Mouse (Mus musculus) left cerebral cortex, adult 6 months (tissue): ENCODE data around the gene Sall2. TPM values are rescaled to one million over a fixed set of nuclear protein-coding genes. Genes with fewer than 3 reads are reported as not detected.

Source experiments
- long read RNA-seq, 2 experiments: library from polyadenylated mRNA; unstranded; transcript quantifications; one replicate each; pipeline ENCODE4 v2.0.0; 2019 to 2020
- polyA plus RNA-seq: library from polyadenylated mRNA; unstranded; fragments of <200 nt; fragmentation: Nextera tagmentation; gene quantifications from 2 replicates; pipeline ENCODE4 v1.2.3, GENCODE M21; 2021

Gene Sall2
- polyA plus RNA-seq: 4.7 and 7.5 TPM in 2 replicates
- long read RNA-seq, experiment 1, full-length matches to known transcripts: 2 of 33 reads
- long read RNA-seq, experiment 1, partial matches to known transcripts: 0 of 33 reads
- long read RNA-seq, experiment 1, other reads (novel, unspliced or antisense): 31 of 33 reads
- long read RNA-seq, experiment 2, partial matches to known transcripts: 0 of 19 reads
- long read RNA-seq, experiment 2, other reads (novel, unspliced or antisense): 19 of 19 reads

DNA sequence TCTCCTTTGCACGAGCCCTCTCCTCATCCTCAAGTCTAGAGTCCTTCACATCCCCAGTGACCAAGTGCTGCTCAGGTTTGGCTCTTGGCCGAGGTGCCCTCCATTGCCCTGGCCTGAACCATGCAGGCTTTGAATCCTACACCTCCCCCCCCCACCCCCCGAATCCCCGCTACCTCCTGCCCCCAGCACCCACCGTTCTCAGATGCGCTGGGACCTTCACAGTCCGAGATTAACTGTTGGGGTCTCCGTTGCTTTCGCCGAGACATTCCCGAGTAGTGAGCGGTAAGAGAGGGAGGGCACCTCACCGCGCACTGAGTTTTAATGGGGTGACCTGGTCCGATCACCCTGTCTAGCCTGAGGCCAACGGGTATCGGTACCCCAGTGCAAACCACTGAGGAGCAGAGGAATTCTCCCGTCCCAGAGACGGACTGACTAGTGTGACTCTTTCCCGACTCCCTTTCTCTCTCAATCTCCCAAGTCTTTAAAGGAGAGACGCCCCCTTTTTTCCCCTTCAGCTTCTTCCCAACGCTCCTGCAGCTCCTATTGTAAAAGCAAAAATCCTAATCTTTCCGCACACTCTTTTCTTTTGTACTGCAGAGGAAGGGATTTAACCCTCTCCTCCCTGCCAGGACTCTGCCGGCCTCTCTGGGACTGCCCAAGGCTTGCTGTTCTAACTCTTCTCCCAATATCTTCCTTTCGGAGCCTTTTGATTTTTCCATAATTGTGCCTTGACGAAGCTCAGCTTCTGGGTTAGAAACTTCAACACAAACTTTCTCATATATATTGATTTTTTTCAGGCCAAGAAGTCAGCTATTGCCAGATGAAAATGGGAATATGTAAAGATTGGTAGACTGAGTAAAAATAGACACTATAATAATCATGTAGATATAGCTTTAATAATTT is at the start of gene Sall2:
TSS of gene Sall2 (minus strand) at position 853 of the 903 bp plus-strand sequence.

DNA sequence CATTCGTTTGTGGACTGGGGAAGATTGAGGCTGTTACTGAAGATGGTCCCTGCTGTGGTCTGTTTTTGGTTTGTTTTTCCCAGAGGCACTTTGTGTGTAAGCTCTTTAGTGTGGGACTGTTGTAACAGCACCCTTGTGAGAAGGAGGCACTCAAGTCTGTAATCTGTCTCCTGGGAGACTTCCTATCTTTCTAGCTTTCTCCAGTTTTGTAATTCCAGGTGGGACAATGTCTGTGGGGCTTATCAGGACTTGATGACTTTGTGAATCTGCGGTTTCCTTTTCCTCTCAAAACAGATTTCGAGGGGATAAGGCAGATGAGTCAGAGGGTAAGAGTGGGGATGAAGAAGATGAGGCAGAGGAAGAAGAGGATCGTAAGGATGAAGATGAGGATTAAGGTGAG is 27.7 kb upstream of the Sall2 start, which contains the start of gene Olfr1513:
TSS of gene Olfr1513 (minus strand) at position 101 of the 400 bp plus-strand sequence.

DNA sequence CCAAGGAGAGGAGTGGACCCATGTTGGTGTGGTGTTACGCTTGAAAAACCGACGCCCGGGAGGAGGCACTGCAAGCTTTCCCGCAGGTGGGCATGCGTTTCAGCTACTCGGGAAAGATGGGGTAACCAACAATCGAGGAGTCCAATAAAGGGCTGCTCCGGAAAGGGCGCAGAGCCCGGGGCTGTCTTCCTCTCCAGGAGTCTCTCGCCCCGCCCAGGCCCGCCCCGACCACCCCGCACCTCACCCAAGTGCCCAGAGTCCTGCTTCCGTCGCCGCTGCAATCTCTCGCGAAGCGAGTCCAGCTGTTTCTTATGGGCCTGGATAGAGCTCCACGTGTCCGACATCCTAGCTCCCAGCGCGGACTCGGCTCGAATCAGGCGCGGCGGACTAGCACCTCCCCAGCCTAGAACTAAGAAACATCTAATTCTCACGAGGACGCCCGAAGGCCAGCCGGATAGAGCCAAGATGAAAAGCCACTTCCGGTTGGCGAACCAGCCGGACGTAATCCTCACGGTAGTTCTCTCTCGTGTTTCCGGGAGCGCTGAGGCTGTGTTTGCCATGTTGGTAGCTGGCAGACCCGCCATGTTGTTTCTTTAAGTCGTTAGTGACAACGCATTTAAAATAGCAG is 23.8 kb downstream of the Sall2 start, which contains the start of gene Mettl3:
TSS of gene Mettl3 (minus strand) at position 485 of the 628 bp plus-strand sequence.

DNA sequence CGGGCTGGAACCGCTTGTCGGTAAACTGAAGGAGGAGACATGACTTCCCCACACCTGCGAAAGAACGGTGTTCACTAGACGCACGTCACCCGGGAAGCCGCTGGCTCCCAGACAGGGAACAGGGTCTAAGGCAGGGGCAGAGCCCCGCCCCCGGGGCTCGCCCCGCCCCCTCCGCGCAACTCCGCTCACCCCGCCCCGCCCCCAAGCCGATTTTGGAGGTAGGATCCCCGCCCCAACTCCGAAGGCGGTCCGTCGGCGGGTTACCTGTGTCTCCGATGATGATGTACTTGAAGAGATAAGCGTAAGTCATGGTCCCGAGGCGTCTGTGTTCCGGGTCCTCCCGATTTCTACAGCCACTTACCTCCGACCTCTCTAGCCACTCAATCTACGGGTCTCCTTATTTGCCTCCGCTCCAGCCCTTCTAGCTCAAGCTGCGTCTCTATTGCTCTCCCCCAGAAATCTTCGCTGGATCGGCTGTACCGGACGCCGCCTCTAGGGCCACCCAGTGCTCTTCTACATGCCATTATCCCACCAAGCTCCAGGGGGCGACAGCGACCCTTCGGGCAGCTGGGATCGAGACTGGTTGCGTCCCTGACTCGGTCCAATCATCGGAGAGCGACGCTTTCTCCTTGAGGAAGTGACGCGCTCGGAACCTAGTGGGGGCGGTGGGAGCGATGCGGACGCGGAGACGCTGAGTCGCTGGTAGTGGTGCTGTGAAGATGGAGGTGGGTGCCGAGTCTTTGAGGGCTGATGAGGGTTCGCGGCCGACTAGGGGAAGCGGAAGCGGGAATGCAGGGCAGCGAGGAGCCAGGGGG is 49.4 kb downstream of the Sall2 start, which contains the start of the genes Tox4 and Rab2b:
TSS of gene Tox4 (plus strand) at position 215 of the 815 bp plus-strand sequence.
TSS of gene Rab2b (minus strand) at position 614 of the 815 bp plus-strand sequence.

Other genes with a start within 250 kb of the Sall2 start
- gene Hnrnpc, start 224.7 kb downstream of the Sall2 start, polyA plus RNA-seq: 110 and 146 TPM in 2 replicates
- 71.6 and 108 TPM in 2 replicates for gene Rpgrip1, start 218.1 kb downstream of the Sall2 start, polyA plus RNA-seq
- gene Supt16, start 131.3 kb downstream of the Sall2 start, polyA plus RNA-seq: 14.4 and 21.5 TPM in 2 replicates
- 2.4 and 8.0 TPM in 2 replicates for gene Chd8, start 71.0 kb downstream of the Sall2 start, polyA plus RNA-seq
- gene Tox4, start 49.6 kb downstream of the Sall2 start, polyA plus RNA-seq: 31.1 and 41.2 TPM in 2 replicates
- 23.7 and 28.5 TPM in 2 replicates for gene Rab2b, start 49.2 kb downstream of the Sall2 start, polyA plus RNA-seq
- 20.1 and 20.4 TPM in 2 replicates for gene Mettl3, start 23.6 kb downstream of the Sall2 start, polyA plus RNA-seq
- not detected in 2 replicates for gene Olfr1513, start 27.6 kb upstream of the Sall2 start, polyA plus RNA-seq
- gene Olfr1512, start 50.4 kb upstream of the Sall2 start, polyA plus RNA-seq: not detected in 2 replicates
- not detected in 2 replicates for gene Olfr1511, start 68.6 kb upstream of the Sall2 start, polyA plus RNA-seq
- not detected in 2 replicates for gene Olfr1510, start 85.6 kb upstream of the Sall2 start, polyA plus RNA-seq
- gene Olfr1509, start 114.2 kb upstream of the Sall2 start, polyA plus RNA-seq: not detected in 2 replicates
- not detected in 2 replicates for gene Olfr1508, start 138.7 kb upstream of the Sall2 start, polyA plus RNA-seq
- not detected in 2 replicates for gene Olfr1507, start 167.0 kb upstream of the Sall2 start, polyA plus RNA-seq